Mouse (Mus musculus) frontal cortex, postnatal 36 days (tissue): ENCODE measurements at regions not wholly inside any gene's neighbourhood (a gene's known extent, or its start where the extent isn't known, plus 50 kb on each side); places are given as distances from the start of the nearest gene placed in this dataset.

Experiments
- DNase-seq, 2 experiments: peaks; one replicate each; pipeline ENCODE4 v3.0.0; 2022; ENCODE audit warnings: low spot score in 2 of 2

DNA sequence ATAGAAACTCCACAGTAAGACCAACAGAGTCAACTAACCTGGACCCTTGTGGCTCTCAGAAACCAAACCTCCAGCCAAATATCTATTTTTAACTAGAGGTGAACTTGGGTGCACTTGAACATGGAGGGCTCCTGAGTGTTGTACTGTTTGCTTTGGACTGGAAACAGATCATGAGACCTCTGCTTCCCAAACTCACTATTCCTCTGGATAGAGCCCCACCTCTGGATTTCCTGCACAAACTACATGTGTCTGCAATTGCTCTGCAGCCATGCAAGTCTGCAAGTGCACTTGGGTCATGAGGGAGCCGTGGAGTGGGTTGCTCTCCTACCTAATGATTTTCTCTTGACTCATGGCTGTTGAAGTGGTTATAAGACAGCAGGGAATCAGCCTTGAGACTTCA, 759.9 kb upstream of the Fam160b2 start:
- DNase-seq, result no peak

DNA sequence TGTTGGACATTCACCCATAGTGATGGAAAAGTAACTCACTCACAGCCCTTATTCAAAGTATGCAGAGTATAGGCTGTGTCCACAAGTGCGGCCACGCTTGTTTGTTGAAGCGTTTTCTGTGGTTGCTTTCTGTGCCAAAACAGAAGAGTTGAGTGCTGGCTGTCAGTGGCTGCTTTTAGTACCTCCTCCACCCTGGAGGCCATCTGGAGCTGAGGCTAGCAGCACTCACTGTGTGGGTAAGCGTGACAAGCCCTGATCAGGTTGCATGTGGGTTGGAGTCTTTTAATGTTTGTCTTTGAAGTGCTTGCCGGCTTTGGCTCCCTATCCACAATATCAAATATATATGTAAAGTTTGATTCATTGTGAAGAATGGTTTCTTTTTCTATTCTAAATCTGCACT, 738.6 kb upstream of the Fam160b2 start:
- peak; percentile 59 to 85 for DNase-seq

DNA sequence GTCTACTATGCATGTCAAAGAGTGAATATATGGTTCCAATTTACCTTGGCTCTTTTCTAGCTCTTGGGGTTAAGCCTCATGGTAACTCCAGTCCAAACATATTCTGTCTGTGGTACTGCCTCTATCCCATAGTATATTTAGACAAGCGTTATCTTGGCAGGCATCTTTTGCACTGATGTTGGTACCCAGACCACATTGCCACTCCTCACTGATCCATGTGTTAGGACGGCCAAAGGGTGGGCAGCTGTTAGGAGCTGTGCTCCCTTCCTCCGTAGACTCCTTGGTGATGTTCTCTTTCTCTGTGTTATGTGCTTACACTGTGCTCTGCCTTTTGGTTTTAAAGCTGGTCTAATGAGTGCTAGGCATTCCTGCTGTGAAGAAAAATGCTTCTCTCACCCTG, 737.3 kb upstream of the Fam160b2 start:
- DNase-seq, result no peak

DNA sequence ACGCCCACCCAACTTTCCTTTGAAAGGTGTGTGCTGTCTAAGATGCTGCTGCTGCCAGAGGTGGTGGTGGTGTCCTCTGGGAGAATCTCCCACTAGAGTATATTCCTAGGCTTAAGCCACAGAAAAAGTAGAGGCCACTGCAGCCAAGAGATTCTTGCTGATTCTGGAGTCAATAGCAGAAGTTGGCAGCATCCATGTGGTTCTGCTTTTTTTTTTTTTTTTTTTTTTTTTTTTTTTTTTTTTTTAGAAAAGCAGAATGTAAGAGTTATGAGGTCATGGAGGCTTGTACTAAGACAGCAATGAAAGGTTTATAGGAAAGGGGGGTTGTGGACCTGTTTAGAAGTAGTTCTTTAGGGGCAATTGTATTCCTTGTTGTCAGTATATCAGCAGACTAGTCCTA, 734.4 kb upstream of the Fam160b2 start:
- no peak for DNase-seq

DNA sequence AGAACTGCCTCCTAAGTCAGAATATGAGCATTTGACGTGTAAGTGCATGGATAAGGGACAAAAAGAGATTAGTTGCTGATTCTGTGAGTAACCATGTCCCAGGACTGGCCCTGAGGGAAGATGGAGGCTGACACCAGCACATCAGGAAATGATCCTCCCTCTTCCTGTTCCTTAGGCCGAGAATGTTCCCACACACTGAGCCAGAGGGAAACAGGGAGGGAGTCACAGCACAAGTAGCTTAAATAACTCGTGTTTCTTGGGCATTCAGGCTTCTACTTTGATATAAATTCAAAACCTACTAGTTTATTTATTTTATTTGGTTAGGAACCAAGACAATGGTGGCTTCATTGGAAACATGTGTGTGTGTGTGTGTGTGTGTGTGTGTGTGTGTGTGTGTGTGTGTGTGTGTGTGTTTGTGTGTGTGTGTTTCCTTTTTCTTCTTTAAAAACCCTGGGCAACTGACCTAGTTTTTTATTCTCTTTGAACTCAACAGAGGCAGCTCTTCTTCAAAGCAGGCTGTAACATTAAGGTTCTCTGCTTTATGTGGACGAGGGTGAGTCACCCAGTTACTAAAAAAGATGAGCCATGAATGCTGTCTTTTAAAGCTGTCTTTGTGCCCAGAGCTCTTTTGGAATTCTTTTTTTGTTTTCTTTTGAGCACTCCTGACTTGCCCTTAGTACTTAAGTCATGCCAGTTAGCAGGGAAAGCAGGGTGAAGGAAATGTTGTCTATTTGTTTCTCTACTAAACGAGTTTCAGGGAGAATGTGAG, 730.4 kb upstream of the Fam160b2 start:
- peak in 1 of 2 experiments; percentile 44 for DNase-seq

DNA sequence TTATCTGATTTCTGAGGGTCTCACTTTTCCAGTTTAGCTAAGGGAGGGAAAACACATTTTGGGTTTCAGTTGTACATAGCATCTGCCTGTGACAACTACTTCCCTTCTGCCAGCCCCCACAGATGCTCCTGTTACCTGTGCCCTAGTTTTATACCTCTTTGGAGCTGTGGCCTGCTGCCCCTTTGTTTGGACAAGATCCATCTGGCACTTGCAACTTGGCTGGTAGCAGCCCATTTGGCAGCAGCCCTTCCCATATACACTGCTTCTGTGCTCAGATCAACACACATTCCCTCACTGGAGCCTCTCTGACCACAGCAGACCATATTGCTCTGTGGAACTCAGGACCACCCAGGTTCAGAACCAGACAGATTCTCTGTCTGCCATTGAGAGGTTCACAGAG, 728.0 kb upstream of the Fam160b2 start:
- no peak for DNase-seq

DNA sequence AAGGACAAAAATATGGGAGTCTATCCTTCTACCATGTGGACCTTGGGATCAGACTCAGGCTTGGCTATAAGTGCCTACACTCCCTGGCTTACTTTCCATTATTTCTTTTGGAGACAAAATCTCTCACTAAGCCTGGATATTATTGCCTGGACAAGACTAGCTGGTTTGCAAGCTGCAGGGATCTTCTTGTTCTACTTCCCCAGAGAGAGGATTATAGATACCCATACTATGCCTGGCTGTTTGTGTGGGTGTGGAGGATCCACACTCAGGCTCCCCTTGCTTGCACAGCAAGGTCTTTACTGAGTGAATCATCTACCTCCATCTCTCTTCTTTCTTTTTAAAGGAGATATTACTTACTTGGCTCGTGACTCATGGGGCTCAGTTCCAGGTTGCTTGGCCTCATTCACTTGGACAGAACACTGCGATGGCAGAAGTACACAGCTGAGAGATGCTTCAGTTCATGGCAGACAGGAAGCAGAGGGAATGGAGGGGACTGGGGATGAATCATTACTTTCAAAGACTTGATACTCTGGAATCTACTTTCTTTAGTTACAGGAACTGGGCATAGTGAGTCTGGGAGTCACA, 727.0 kb upstream of the Fam160b2 start:
- DNase-seq, result peak; percentile 12 to 25

DNA sequence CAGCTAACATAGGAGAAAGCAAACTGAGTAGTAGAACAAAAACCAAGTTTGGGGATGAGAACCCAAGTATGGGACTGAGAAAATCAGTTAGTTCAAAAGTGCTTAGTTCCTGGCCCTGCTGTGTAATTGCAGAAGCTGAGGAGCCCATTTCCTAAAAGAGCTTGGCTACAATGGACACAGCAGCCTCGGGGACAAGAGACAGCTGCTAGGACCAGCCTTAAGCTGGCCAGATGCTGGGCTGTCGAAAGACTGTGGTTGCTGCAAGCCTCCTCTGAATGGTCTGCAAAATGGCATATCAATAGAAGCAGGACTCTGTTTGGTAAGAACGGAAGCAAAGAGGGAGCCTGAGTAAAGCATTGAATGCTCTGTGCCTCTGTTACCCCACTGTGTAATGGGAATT, 715.6 kb upstream of the Fam160b2 start:
- DNase-seq, result no peak

DNA sequence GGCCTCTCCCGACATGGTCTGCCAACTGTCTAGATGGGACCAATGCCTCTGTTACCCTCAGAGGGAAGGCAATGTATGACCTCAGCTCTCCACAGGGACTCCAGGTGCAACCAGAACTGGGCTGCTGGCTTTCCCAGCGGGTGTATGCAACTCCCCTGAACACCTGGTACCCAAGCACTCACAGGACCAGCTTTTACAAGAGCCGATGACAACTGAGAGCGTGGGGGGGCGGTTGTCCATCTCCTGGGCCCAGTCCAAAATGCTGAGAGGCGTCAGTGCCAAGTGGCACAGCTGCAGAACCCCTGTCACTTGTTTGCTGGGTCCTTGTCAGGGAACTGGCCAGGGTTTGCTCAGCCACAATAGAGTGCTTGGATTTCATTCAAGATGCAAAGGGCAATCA, 700.1 kb upstream of the Fam160b2 start:
- no peak for DNase-seq

DNA sequence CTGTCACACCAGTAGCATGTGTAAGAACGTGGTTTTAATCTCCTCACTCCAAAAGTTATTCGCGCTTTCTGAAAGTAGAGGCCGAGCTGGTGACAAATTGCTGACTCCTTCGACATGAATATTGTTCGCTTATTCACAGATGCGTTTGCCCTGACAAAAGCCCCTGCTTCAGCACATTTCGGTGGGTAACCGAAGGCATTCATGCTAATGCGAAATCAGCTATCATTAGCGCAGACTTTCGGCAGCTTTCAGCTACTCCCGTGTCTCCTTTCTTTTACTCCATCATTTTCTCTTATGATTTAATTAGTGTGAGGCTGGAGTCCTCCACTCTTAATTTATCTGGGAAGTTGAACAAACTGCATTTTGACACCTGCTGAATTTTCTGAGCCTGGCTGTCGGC, 681.9 kb upstream of the Fam160b2 start:
- DNase-seq, result no peak

DNA sequence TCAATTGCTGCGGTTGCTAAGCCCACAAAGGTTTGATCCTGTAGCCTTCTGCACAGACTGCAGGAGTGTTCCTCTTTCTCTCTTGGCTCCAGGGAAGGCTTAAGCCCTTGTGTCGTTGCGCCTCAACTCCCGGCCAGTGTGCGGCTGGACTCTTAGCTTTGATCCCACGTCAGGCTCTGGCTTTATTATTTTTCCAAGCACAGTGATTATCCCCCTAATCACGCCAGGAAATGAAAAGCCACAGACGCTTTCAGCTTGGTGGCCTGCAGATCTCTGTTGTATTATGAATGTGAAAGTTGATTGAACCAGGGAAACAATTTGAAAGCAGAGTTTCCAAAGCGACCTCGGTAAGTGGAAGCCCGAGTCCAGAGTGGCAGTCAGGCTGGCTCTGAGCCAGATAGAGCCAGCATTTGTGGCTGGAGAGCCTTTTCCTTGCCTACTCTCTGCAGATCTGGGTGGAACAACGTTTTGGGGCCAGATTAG, 676.7 kb upstream of the Fam160b2 start:
- peak in 1 of 2 experiments; percentile 8 for DNase-seq

DNA sequence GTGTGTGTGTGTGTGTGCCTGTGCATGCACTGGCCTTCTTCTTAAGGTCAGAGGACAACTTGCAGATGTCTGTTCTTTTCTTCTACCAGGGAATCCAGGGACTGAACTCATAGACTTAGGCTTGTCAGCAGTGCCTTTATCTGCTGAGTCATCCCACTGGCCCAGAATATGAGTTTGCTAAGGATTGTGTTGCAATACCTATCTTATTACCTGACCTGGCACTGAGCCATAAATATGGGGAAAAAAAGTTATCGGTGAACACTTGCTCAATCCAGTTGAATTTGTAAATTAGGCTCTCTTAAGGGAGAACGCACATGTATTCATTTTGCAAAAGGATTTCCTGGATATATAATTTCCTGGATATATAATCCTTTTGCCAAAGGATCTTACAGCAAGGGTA, 672.8 kb upstream of the Fam160b2 start:
- no peak for DNase-seq

DNA sequence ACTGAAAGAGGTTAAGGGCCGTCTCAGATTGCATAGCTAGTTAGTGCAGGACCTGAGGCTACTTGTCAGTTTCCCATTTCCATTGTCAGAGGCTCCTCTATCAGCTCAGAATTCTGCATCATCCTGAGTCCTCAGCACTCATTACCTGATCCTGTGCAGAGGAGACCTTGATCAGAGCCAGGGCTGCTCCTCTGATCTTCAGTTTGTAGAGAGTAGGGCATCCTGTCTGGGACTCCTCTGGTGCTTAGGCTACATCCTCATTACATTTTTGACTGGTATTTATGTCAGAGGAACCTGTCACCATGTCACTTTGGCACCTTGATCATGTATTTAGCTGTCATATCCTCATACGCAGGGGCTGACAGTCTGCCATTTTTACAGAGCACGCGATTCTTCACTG, 658.0 kb upstream of the Fam160b2 start:
- no peak for DNase-seq

DNA sequence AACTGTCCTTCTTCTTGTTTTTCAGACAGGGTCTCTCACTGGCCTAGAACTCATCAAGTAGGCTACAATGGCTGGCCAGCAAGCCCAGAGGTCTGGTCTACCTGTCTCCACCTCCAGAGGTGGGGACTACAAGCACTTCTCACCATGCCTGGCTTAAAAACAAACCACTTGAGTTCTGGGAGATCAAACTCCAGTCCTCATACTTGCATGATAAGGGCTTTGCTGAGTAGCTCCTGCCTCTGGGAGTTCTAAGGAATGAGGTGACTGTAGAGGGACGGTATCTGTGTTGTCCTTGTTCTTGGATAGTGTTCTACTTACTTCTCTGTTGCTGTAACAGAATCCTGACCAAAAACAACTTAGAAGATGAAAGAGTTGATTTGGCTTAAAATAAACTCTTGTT, 654.6 kb upstream of the Fam160b2 start:
- no peak for DNase-seq

DNA sequence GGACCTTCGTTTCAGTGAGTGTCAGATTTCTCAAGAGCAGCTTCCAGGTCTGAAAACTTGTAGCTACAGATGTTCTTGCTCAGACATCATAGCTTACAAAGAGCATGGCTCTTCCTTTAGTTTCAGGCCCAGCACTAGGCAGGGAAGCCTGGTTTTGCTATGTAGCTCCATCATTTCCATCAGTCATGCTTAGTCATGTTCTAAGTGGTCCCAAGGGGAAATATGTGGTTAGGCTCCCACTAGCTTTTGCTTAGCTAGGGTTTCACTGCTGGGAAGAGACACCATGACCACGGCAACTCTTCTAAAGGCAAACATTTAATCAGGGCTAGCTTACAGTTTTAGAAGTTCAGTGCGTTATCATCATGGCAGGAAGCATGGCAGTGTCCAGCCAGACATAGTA, 652.5 kb upstream of the Fam160b2 start:
- no peak for DNase-seq

DNA sequence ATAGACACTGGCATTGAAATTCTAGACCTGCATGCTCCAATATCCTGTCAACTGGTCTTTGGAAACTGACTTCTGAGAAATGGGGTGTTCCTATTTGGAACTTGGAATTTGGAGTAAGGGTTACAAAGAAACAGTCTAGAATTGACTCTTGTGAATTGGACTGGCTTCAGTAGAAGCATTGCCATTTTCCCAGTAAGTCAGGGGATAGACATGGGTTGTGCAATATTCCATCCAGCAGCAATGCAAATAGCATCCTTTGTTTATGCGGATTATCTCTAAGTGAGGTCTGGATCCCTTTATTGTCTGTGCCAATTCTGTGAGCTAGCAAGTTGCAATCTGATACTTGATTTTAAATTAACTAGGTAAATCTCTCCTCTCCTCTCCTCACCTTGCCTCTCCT, 651.5 kb upstream of the Fam160b2 start:
- no peak for DNase-seq

DNA sequence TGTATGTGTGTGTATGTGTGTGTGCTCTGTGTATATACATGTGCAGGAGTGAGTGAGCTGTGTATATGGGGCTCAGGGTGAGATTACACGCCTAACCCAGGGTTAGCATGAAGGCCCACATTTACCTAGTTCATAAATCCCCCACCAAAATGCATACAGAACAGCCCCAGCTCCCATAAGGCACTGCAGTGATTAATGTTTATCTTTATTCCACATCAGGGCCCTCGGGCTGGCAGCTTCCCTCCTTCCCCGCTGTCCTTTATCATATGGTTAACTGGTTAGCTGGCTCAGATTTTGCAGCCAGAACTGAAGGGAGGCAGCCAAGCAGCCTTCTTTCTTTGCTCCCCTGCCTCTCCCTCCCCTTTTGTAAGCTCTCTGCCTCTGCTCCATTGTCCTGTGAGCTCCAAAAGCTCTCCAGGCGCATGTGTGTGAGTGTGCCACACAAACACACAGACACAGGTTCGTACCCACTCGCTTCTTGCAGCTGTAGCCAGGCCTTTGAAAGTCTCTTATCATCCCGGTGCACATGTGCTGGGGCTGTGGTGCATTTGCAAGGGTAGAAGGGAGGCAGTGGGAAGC, 649.8 kb upstream of the Fam160b2 start:
- no peak for DNase-seq

DNA sequence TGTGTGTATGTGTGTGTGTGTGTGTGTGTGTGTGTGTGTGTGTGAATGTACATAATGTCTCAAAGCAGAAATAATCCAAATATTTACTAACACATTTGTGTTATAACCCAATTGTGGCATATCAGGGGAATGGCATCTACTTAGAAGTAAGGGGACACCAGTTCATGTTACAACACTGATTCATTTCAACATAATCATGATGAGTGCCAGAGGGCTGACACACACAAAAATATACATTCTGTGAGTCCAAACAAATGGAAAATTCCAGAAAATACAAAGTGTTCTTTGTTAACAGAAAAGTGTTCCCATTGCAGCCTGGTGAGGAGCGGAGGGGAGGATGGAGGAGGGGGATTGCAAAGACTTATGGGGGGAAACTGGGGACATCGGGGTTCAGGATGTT, 648.9 kb upstream of the Fam160b2 start:
- no peak for DNase-seq

DNA sequence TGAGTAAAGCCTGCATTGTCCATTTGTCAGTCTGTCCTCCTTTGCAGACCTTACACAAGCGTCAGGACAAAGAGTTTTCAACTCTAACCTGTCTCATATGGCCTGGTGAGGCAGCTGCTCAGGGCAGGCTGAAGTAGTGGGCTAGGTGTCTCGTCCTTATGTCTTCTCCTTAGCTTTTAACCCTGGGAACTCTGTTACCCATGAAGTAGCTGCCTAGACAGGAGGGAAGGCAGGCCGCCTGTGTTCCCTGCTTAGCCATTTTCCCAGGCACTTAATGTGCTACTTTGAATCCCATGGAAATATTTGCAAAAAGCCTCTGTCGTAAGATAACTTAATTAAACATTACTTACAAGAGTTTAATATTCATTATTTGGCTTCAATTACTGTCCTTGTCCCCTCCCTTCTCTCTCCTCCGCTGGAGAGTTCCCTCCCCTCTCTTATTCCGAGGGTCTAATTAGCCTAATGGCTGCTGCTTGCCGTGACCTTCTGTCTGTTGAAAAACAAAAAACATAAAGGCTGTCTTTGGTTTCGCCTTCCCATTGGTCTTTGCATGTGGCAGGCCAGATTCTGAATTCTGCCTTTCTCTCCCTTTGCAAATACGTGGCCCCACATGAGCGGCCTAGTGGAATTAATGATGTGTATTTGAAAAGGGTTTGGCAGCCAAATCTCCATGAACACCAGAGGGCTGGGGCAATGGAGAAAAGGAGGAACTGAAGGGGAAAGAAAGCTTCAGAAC, 642.2 kb upstream of the Fam160b2 start:
- DNase-seq, result peak; percentile 8 to 20

DNA sequence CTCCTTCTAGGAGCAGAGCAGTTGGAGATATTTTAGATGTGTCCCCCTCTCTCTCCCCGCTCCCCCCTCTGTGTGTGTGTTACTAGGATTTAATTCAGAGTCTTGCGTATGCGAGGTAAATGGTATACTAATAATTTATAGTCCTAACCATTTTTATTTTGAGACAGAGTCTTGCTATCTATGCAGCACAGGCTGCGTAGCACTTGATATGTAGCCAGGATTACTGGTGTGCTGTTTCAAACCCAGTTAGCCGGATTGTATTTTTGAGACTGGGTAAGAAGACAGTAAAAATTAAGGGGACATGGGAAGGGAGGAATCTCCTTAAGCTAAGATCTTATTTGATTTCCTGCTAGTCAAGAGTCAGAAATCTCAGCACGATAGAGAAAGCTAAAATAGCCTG, 636.6 kb upstream of the Fam160b2 start:
- DNase-seq, result no peak

DNA sequence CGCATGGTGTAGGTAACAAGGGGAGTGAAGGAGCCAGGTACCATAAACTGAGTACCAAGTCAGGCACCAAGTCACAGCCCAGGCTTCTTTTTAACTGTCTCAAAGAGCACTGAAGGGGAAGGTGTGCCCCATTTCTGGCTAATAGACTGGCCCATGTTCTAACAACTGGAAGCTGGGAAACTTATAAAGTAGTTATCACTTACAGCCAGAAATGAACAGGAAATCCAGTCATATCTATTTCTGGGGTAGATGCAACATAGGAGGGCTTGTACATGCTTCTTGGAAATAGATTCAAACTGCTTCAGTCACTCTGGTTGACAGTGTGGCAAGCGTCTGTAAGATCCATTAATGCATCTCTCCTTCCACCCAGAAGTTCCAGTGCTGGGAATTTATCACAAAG, 635.3 kb upstream of the Fam160b2 start:
- no peak for DNase-seq

DNA sequence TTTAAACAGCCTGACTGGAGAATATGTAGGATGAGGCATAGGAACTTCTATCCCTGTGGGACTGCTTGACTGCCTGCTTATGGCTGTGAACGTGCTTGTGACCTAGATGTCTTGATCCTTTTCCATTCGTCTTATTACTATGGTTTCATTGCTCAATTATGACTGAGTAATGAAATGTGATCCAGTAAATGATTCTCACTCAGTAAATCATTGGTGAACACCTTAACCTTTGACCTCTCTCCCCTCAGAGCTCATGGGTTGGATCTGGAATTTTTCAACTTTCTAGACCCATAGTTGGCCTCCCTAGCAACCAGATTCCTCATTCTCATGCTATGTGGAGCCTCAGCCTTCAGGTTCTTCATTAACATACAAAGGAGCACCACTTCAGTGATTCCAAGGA, 634.6 kb upstream of the Fam160b2 start:
- no peak for DNase-seq
